Mouse (Mus musculus) c-Kit-positive CD71-positive TER-119-positive erythroid progenitor cells, embryonic 14.5 days (primary cell): ENCODE measurements around the gene Hmg20b.

Experiments used
- DNase-seq: peaks from one replicate; pipeline ENCODE4 v3.0.0-alpha.2; 2013; ENCODE audit warnings: low spot score

Hmg20b gene

GRCm38 (mm10) chr10:81378553-81379182, 28.4 kb upstream of the Hmg20b start:
- peak; percentile 100 for DNase-seq

GRCm38 (mm10) chr10:81377793-81378552, 27.7 kb upstream of the Hmg20b start, which contains the start of gene Fzr1:
Fzr1 (minus strand) TSS chr10:81378516.
- no peak for DNase-seq

- DNase-seq = no peak
Observed at GRCm38 (mm10) chr10:81377362-81377664, 27.0 kb upstream of the Hmg20b start.

- DNase-seq = peak; percentile 73
Observed at GRCm38 (mm10) chr10:81376561-81377361, 26.5 kb upstream of the Hmg20b start.

- DNase-seq = no peak
Observed at GRCm38 (mm10) chr10:81375322-81375721, 25.0 kb upstream of the Hmg20b start.

- no peak for DNase-seq
Observed at GRCm38 (mm10) chr10:81367207-81367495, 16.9 kb upstream of the Hmg20b start.

- no peak for DNase-seq
Observed at GRCm38 (mm10) chr10:81366477-81367206, 16.4 kb upstream of the Hmg20b start.

- DNase-seq = no peak
Observed at GRCm38 (mm10) chr10:81365672-81366476, 15.6 kb upstream of the Hmg20b start, which contains the start of gene 4930404N11Rik. 4930404N11Rik (minus strand) TSS chr10:81365816.

- no peak for DNase-seq
Observed at GRCm38 (mm10) chr10:81365073-81365472, 14.8 kb upstream of the Hmg20b start.

- no peak for DNase-seq
Observed at GRCm38 (mm10) chr10:81364666-81365065, 14.4 kb upstream of the Hmg20b start.

GRCm38 (mm10) chr10:81363436-81364346, 13.4 kb upstream of the Hmg20b start:
- DNase-seq = no peak

GRCm38 (mm10) chr10:81362336-81362949, 12.2 kb upstream of the Hmg20b start:
- DNase-seq = peak; percentile 82

GRCm38 (mm10) chr10:81360721-81361120, 10.4 kb upstream of the Hmg20b start:
- no peak for DNase-seq

GRCm38 (mm10) chr10:81358841-81359240, 8.6 kb upstream of the Hmg20b start:
- no peak for DNase-seq

- DNase-seq = no peak
Observed at GRCm38 (mm10) chr10:81358209-81358608, 7.9 kb upstream of the Hmg20b start.

GRCm38 (mm10) chr10:81356991-81357844, 6.9 kb upstream of the Hmg20b start, which contains the start of gene Mfsd12:
Mfsd12 (plus strand) TSS chr10:81357491.
- peak; percentile 87 for DNase-seq

GRCm38 (mm10) chr10:81356352-81356990, 6.2 kb upstream of the Hmg20b start:
- DNase-seq = no peak

- DNase-seq = no peak
Observed at GRCm38 (mm10) chr10:81355533-81355932, 5.3 kb upstream of the Hmg20b start.
